Mouse (Mus musculus) neutrophil, adult 5-6 weeks (primary cell): Measurements from ENCODE around the gene Hk1. TPM values are rescaled to one million over a fixed set of nuclear protein-coding genes. Genes with fewer than 3 reads are reported as not detected.
"Not testable (repeated sequence)": the region's sequence is repeated elsewhere in the genome, so short reads cannot be mapped to it uniquely, and the experiment has no call there.

Source experiments
- ATAC-seq: fragments of 151-379, 151-347 bp; 2 replicates; pipeline ENCODE4 v1.8.0; 2017; ENCODE audit warnings: mild to moderate bottlenecking, moderate TSS enrichment; ENCODE audit not compliant: insufficient number of reproducible peaks, poor library complexity, low FRiP score, severe bottlenecking; ENCODE audit errors: extremely low read depth
- total RNA-seq: library from RNA; stranded (forward); fragments of 200-1000 nt; gene quantifications from 2 replicates; pipeline ENCODE4 v1.2.3, GENCODE M21; 2017

Gene Hk1
- total RNA-seq, 1 experiment from 2014 or later, result 43.8 TPM

DNA sequence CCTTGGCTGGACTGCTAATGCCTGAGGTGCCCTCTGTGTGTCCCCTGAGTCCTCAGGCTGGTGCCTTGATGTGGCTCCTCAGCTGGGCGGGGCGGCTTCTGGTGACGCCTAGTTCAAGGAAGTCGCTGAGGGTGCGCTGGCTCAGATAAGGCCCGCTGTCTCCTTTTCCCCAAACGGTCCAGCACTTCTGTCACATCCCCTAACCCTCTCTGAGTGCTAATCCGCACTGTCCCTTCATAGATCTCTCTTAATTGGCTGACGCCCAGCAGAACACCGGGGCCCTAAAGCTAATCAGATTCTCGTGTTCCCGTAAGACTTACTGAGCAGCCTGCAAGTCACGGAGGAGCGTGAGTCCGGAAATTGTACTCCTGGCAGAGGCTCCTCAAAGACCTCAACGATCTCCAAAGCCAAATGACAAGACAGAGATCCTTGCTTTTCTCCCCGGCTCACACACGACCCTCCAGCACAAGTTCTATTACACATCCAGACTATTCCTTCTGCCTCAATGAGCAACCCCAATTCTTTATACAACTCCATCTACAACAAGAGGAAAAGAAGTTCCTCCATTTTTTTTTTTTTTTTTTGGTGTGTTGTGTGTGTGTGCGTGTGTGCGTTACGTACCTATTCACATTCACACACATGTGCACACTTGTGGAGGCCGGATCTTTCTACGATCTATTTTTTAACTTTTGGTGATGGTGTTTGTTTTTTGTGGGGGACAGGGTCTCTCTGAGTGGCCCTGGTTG is 52.0 kb downstream of the Hk1 start:
- peak; percentile 62 for ATAC-seq

DNA sequence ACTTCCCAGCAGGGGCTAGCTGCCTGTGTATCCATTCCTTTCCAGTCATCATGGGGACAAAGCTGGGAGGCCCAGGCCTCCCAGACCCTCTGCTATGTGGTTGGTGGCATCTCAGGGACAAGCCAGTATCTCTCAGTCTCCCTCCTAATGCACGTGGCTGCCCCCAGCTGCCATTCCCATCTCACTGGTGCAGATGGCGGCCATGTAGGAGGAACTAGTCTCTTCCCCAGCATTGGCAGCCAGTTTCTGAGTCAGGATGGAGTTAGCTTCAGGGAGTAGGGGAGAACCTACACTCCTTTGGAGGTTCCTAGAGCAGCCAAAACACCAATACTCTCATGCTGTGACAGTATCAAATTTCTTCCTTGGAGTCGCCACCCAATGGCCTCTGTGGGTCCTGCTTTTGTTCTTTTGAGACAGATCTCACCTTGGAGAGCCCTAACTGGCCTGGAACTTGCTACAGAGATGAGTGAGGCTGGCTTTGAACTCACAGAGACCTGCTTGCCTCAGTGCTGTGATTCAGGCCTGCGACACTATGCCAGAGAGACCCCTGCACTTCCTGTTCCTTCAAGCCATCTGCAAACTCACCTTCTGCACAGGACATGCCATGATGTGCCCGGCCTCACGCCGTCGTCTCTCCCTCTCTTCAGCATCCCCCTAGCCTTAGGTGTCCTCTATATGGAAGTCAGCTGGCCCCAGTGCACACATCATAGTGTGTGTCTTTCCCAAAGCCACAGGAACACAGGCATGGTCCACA is 52.7 kb downstream of the Hk1 start:
- ATAC-seq, result no peak

GRCm38 (mm10) chr10:62326002-62326401 is 53.7 kb downstream of the Hk1 start:
- ATAC-seq, result no peak

DNA sequence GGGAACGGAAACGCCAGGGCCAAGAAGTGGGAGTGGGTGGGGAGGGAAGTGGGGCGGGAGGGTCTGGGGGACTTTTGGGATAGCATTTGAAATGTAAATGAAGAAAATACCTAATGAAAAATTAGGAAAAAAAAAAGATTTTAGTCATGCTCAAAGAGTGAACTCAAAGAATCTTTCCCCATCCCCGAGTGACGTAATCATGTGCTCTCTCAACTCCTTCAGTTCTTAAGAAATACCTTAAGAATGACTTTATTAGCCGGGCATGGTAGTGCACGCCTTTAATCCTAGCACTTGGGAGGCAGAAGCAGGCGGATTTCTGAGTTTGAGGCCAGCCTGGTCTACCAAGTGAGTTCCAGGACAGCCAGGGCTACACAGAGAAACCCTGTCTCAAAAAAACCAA is 56.9 kb downstream of the Hk1 start:
- ATAC-seq, result not testable (repeated sequence)

DNA sequence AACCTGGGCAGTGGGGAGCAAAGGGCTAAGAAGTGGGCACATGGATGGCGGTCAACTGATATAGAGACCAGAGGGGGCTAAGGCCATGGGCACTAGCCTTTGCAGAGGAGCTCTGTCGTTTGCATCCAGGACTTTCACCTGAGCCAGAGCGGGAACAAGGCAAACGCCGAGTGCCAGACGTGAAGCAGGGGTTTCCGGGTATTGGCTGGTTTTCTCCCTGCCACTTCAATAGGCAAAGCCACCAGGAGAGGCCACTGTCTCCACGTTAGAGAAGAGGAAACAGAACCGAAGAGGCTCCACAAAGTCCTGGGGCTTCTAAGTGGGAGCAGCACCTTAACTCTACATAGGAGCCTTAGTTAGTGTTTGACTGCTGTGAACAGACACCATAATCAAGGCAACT is 58.3 kb downstream of the Hk1 start:
- no peak for ATAC-seq

- no peak for ATAC-seq
Measured at GRCm38 (mm10) chr10:62320402-62320978, 59.2 kb downstream of the Hk1 start.

GRCm38 (mm10) chr10:62319154-62319553 is 60.6 kb downstream of the Hk1 start:
- no peak for ATAC-seq

- ATAC-seq, result no peak
Measured at GRCm38 (mm10) chr10:62316467-62316866, 63.2 kb downstream of the Hk1 start.

DNA sequence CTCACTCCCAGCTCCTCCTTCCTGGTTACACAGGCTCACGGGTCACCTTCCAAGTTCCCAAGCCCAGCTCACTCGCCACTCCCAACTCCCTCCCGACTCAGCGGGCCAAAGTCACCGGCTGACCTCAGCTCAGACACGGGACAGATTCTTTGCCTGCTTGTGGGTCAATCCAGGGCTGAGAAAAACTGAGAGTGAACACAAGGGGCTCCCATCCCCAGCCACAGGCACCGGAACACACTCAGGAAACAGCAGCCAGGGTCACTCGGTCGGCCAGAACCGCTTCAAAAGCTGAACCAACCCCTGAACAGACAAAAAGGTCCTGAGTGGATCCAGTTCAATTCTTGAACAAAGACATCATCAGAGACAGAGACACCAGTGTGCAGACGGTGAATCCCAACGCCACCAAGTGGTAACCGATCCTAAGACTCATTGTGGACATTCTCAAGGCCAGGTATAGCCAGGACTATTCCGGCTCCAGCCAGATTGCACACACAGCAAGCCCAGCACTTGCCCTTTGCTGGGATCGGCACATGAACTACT is 65.8 kb downstream of the Hk1 start:
- ATAC-seq, result no peak

DNA sequence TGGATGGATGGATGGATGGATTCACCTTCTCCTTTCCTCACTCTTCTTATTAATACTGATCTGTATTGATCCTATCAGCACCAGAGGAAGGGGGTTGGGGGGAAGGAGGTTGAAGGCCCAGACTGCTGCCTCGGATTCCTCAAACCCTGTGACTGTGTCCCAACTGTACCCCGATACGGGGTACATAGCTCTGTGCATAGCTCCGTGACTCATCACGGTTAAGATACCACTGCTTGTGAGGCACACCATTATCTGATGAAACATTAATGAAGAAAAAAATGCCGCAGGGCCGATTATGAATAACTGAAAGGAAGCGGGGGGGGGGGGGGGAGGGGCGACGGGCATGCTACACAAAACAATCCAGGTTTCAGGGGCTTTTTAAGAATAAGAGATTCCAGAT is 66.6 kb downstream of the Hk1 start:
- ATAC-seq, result no peak

DNA sequence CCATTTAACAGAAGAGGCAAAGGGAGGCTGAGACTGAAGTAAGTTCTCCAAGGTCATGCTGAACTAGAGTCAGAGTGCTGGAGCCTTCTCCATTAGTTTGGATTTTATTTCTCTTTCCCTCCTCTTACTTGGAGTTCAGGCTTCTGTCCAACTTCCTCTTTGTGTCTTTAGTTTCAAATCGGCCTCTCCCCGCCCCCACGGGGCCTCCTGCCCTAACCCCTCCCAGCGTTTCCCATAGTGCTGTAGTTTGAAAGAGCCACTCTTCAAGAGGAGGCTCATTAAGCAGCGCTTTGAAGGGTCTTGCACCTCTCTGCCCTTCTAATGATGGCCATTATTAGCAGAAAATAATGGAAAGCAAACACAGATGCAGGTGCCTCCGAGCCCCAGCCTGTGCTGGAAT is 68.2 kb downstream of the Hk1 start:
- ATAC-seq, result no peak

GRCm38 (mm10) chr10:62310259-62311039 is 69.3 kb downstream of the Hk1 start:
- ATAC-seq, result no peak

DNA sequence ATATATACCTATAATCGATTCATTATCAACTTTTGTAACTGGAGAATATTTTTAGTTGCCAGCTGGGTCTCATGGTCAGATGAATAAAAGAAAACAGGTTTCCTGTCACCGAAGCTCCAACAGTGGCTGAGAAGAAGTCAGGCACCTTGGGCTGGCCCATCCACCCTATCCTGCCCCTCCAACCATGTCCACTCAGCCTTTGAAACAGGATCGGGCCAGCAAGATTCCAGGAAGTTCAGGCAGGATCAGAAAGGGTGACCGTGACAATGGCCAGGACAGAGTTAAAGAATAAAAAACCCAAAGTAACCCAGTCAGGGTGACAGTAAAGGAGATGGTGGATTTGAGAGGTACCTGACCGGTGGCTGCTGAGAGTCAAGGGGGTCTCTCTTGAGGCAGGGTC is 70.1 kb downstream of the Hk1 start:
- no peak for ATAC-seq

- ATAC-seq, result no peak
Measured at GRCm38 (mm10) chr10:62308896-62309491, 70.7 kb downstream of the Hk1 start.

DNA sequence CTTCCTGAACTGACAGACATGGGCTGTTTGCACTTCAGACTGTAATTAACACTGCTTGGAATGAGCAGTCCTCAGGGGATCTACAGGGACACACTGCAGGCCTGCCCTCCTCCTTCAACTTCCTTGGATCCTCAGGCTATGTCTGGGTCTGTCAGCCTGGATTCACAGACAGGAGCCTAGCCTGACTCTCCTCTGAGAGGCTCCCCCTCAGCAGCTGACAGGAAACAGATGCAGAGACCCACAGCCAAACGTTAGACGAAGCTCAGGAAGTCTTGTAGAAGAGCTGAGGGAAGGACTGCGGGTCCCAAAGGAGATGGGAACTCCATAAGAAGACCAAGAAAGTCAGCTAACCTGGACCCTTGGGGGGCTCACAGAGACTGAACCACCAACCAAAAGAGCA is 73.2 kb downstream of the Hk1 start:
- no peak for ATAC-seq

- no peak for ATAC-seq
Measured at GRCm38 (mm10) chr10:62305090-62305489, 74.6 kb downstream of the Hk1 start.

- ATAC-seq, result no peak
Measured at GRCm38 (mm10) chr10:62300006-62300827, 79.5 kb downstream of the Hk1 start.
